Mouse (Mus musculus): Measurements from ENCODE around the gene Iqgap2.

DNA sequence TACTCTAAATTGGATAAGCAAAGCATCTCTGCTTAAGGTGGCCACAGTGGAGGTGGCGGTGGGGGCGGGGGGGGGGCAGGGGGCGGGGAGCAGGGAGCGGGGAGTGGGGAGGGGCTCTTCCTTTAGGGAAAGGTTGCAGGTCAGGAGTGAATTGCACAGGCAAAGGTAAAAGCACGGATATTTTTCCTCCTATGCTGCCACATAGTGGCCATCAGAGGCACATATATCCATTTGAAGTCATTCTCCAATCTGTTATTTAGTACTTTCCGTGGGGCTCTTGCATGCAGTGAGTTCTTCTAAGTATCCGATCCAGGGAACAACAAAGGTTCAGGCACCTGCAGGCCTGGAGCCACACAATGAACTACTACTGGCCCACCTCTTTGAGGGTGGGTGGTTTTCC is 224.5 kb downstream of the Iqgap2 start:
- TF ChIP-seq GATA1 (IDR thresholded peaks at IDR 0.05; ENCODE audit: low read length) (no peak), TAL1 (IDR thresholded peaks at IDR 0.05; ENCODE audit: low read length) (no peak)
